Mouse (Mus musculus): Measurements from ENCODE around the gene Ampd1. TPM values are rescaled to one million over a fixed set of nuclear protein-coding genes. Genes with fewer than 3 reads are reported as not detected.
"Not testable (repeated sequence)": the region's sequence is repeated elsewhere in the genome, so short reads cannot be mapped to it uniquely, and the experiment has no call there.

Gene Ampd1
- polyA plus RNA-seq, 1 experiment from 2014 or later = not detected

GRCm38 (mm10) chr3:103139047-103139446 lies 65.2 kb downstream of the Ampd1 start:
- 36% methylated on average over 8 of the region's 8 CpGs for WGBS
- H3K4me2 ChIP-seq = peak overlapping the region; percentile 1; the same call in 1 of the 2 replicates
- H3K4me3 ChIP-seq (replicated peaks) = no peak overlapping the region
- peaks cover 5% of the 10 kb centered on the region; the same call in 1 of the 2 replicates for H3K4me1 ChIP-seq
- no peak overlapping the region for H3K9ac ChIP-seq
- ATAC-seq (ENCODE audit: insufficient read depth, low FRiP score, low read depth) = no peak
- no peaks in the 10 kb centered on the region for H3K9me3 ChIP-seq
- H3K27me3 ChIP-seq (replicated peaks) = no peaks in the 10 kb centered on the region
- no peaks in the 10 kb centered on the region for H3K36me3 ChIP-seq
- H3K27ac ChIP-seq = peak overlapping the region; percentile 42

- H3K9ac ChIP-seq; H3K9me3 ChIP-seq; H3K4me3 ChIP-seq (replicated peaks); H3K4me1 ChIP-seq; H3K27me3 ChIP-seq (replicated peaks); H3K36me3 ChIP-seq: not testable (repeated sequence)
- peak overlapping the region; percentile 1; the same call in 1 of the 2 replicates for H3K4me2 ChIP-seq
- ATAC-seq (ENCODE audit: insufficient read depth, low FRiP score, low read depth) = peak; percentile 50; the same call in 1 of the 2 replicates
- peak overlapping the region; percentile 42 for H3K27ac ChIP-seq
- WGBS = 56% methylated on average over 11 of the region's 11 CpGs
These were observed 66.5 kb downstream of the Ampd1 start for GRCm38 (mm10) chr3:103140095-103140838.

DNA sequence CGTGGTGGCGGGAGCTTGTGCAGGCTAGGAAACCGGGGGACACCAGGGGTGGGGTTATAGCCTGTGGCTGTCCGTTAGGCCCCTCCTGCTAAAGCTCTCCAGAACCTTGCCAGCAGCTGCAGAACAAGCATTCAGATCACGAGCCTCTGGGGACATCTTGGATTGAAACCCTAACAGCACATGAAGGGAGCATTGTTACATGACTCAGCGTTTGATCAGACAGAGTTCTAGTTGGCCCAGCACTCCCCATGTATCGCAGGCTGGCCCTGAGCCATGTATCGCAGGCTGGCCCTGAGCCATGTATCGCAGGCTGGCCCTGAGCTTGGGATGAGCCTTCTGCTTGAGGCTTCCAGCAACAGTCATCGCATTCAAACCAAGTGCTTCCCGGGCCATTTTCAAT lies 67.5 kb downstream of the Ampd1 start:
- Histone ChIP-seq H3K9ac (no peak overlapping the region), H3K27ac (no peak overlapping the region), H3K4me2 (no peak overlapping the region), H3K9me3 (no peaks in the 10 kb centered on the region), H3K36me3 (no peaks in the 10 kb centered on the region), H3K4me3 (replicated peaks) (no peak overlapping the region), H3K4me1 (peaks cover 5% of the 10 kb centered on the region; the same call in 1 of the 2 replicates), H3K27me3 (replicated peaks) (no peaks in the 10 kb centered on the region)
- 87% methylated on average over 11 of the region's 11 CpGs for WGBS
- ATAC-seq (ENCODE audit: insufficient read depth, low FRiP score, low read depth) = no peak

GRCm38 (mm10) chr3:103142366-103142765 lies 68.6 kb downstream of the Ampd1 start:
- Histone ChIP-seq H3K27me3 (replicated peaks) (no peaks in the 10 kb centered on the region), H3K27ac (no peak overlapping the region)
- 79% methylated on average over 10 of the region's 10 CpGs for WGBS

DNA sequence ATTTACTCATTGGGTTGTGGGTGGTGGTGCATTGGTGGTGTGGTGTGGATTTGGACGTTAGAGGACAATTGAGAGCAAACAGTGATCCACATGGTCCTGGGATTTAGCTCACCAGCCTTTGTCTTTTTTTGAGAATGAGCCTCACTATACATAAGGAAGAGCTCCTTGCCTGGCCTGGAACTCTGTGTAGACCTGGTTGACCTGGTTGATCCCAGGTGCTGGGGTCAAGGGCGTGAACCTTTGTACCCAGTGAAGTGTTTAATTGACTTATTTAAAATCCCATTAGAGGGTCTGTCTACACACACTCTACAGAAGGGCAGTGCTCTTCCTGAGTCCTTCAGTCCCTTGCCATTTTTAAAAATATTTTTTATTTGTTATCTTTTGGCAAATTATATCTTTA lies 71.5 kb downstream of the Ampd1 start:
- H3K4me3 ChIP-seq (replicated peaks) = no peak overlapping the region
- no peak overlapping the region for H3K27ac ChIP-seq
- no peaks in the 10 kb centered on the region for H3K27me3 ChIP-seq (replicated peaks)
- H3K4me1 ChIP-seq = no peaks in the 10 kb centered on the region
- WGBS = 79% methylated on average over 2 of the region's 2 CpGs
- no peak overlapping the region for H3K9ac ChIP-seq
- no peaks in the 10 kb centered on the region for H3K9me3 ChIP-seq
- no peak overlapping the region for H3K4me2 ChIP-seq
- no peak for ATAC-seq (ENCODE audit: insufficient read depth, low FRiP score, low read depth)
- H3K36me3 ChIP-seq = no peaks in the 10 kb centered on the region

More at GRCm38 (mm10) chr3:103142366-103142765, 68.6 kb downstream of the Ampd1 start:
- no peak overlapping the region for H3K9ac ChIP-seq
- peaks cover 5% of the 10 kb centered on the region; the same call in 1 of the 2 replicates for H3K4me1 ChIP-seq
- no peak overlapping the region for H3K4me2 ChIP-seq
- no peaks in the 10 kb centered on the region for H3K36me3 ChIP-seq
- H3K4me3 ChIP-seq (replicated peaks) = no peak overlapping the region
- H3K9me3 ChIP-seq = no peaks in the 10 kb centered on the region
- ATAC-seq (ENCODE audit: insufficient read depth, low FRiP score, low read depth) = no peak

GRCm38 (mm10) chr3:103145791-103146190 lies 72.0 kb downstream of the Ampd1 start:
- no peak overlapping the region for H3K9ac ChIP-seq
- 72% methylated on average over 4 of the region's 4 CpGs for WGBS
- no peak overlapping the region for H3K4me2 ChIP-seq
- peak overlapping the region; percentile 55; the same call in 1 of the 2 replicates for H3K27ac ChIP-seq
- H3K36me3 ChIP-seq = peaks cover 3% of the 10 kb centered on the region
- H3K27me3 ChIP-seq (replicated peaks) = no peaks in the 10 kb centered on the region
- no peak overlapping the region for H3K4me3 ChIP-seq (replicated peaks)
- no peaks in the 10 kb centered on the region for H3K9me3 ChIP-seq
- no peak for ATAC-seq (ENCODE audit: insufficient read depth, low FRiP score, low read depth)
- H3K4me1 ChIP-seq = no peaks in the 10 kb centered on the region

- Histone ChIP-seq H3K36me3 (peaks cover 7% of the 10 kb centered on the region), H3K4me1 (no peaks in the 10 kb centered on the region), H3K4me2 (no peak overlapping the region), H3K27ac (peak overlapping the region; percentile 55; the same call in 1 of the 2 replicates), H3K4me3 (replicated peaks) (no peak overlapping the region), H3K9ac (no peak overlapping the region), H3K27me3 (replicated peaks) (no peaks in the 10 kb centered on the region), H3K9me3 (no peaks in the 10 kb centered on the region)
- WGBS = 58% methylated on average over 23 of the region's 23 CpGs
- no peak; the same call in 1 of the 2 replicates for ATAC-seq (ENCODE audit: insufficient read depth, low FRiP score, low read depth)
These were observed 72.7 kb downstream of the Ampd1 start for GRCm38 (mm10) chr3:103146330-103147166.

- ATAC-seq (ENCODE audit: insufficient read depth, low FRiP score, low read depth) = no peak
- no peak overlapping the region for H3K27ac ChIP-seq
These were observed 74.0 kb downstream of the Ampd1 start for GRCm38 (mm10) chr3:103147775-103148174.

GRCm38 (mm10) chr3:103148941-103149340 lies 75.1 kb downstream of the Ampd1 start:
- ATAC-seq (ENCODE audit: insufficient read depth, low FRiP score, low read depth) = no peak
- no peaks in the 10 kb centered on the region for H3K27me3 ChIP-seq (replicated peaks)
- no peak overlapping the region for H3K4me3 ChIP-seq (replicated peaks)

More at GRCm38 (mm10) chr3:103147775-103148174, 74.0 kb downstream of the Ampd1 start:
- Histone ChIP-seq H3K4me2 (no peak overlapping the region), H3K27me3 (replicated peaks) (no peaks in the 10 kb centered on the region), H3K4me1 (no peaks in the 10 kb centered on the region), H3K36me3 (peaks cover 7% of the 10 kb centered on the region), H3K9ac (no peak overlapping the region), H3K9me3 (no peaks in the 10 kb centered on the region), H3K4me3 (replicated peaks) (no peak overlapping the region)
- WGBS = 87% methylated on average over 4 of the region's 4 CpGs

More at GRCm38 (mm10) chr3:103148941-103149340, 75.1 kb downstream of the Ampd1 start:
- Histone ChIP-seq H3K36me3 (peaks cover 14% of the 10 kb centered on the region), H3K4me2 (no peak overlapping the region), H3K9me3 (no peaks in the 10 kb centered on the region), H3K9ac (no peak overlapping the region), H3K27ac (no peak overlapping the region), H3K4me1 (no peaks in the 10 kb centered on the region)
- whole genome bisulfite sequencing = 86% methylated on average over 10 of the region's 10 CpGs

Other genes starting within 250 kb of the Ampd1 start
- gene Sycp1, start 137.9 kb upstream of the Ampd1 start, polyA plus RNA-seq (2015; fragmentation: Nextera tagmentation; extraction: Ambion mirVana) = not detected in 2 replicates
- gene Nr1h5, start 109.9 kb upstream of the Ampd1 start, polyA plus RNA-seq (2015; fragmentation: Nextera tagmentation; extraction: Ambion mirVana) = 0.13 and 0.37 TPM in 2 replicates
- gene Sike1, start 78.3 kb upstream of the Ampd1 start, polyA plus RNA-seq (2015; fragmentation: Nextera tagmentation; extraction: Ambion mirVana) = 50.6 and 56.0 TPM in 2 replicates
- 291 and 302 TPM in 2 replicates for gene Csde1, start 53.6 kb upstream of the Ampd1 start, polyA plus RNA-seq (2015; fragmentation: Nextera tagmentation; extraction: Ambion mirVana)
- gene Nras, start 15.7 kb upstream of the Ampd1 start, polyA plus RNA-seq (2015; fragmentation: Nextera tagmentation; extraction: Ambion mirVana) = 79.8 and 84.2 TPM in 2 replicates
- 6.1 and 6.5 TPM in 2 replicates for gene Dennd2c, start 28.6 kb downstream of the Ampd1 start, polyA plus RNA-seq (2015; fragmentation: Nextera tagmentation; extraction: Ambion mirVana)
- 199 and 207 TPM in 2 replicates for gene Bcas2, start 97.6 kb downstream of the Ampd1 start, polyA plus RNA-seq (2015; fragmentation: Nextera tagmentation; extraction: Ambion mirVana)
- gene Trim33, start 205.3 kb downstream of the Ampd1 start, polyA plus RNA-seq (2015; fragmentation: Nextera tagmentation; extraction: Ambion mirVana) = 18.8 and 21.6 TPM in 2 replicates

Data from stomach, embryonic 15.5 days (tissue).